Mouse (Mus musculus) bone marrow macrophage, adult 2 months (primary cell): ENCODE data around the gene Zbtb11. TPM values are rescaled to one million over a fixed set of nuclear protein-coding genes. Genes with fewer than 3 reads are reported as not detected.
"Not testable (repeated sequence)": the region's sequence is repeated elsewhere in the genome, so short reads cannot be mapped to it uniquely, and the experiment has no call there.

Experiments used
- H3K27ac ChIP-seq: 2 replicates; pipeline ENCODE4 v1.5.1; 2012; ENCODE audit warnings: low read depth, low read length; ENCODE audit not compliant: insufficient read depth
- H3K4me1 ChIP-seq: 2 replicates; pipeline ENCODE4 v1.6.1; 2012; ENCODE audit warnings: low read length; ENCODE audit not compliant: control insufficient read depth, insufficient read depth
- H3K4me3 ChIP-seq: 2 replicates; pipeline ENCODE4 v1.5.1; 2012; ENCODE audit warnings: mild to moderate bottlenecking, low read length, moderate library complexity; ENCODE audit not compliant: insufficient read depth
- CTCF ChIP-seq: IDR thresholded peaks from 2 replicates; pipeline ENCODE4 v1.5.1; 2012; ENCODE audit warnings: low read depth, mild to moderate bottlenecking, low read length, moderate library complexity
- POLR2A ChIP-seq: IDR thresholded peaks from 2 replicates; pipeline ENCODE4 v1.6.1; 2012; ENCODE audit warnings: mild to moderate bottlenecking, low read depth, low read length, borderline replicate concordance
- polyA plus RNA-seq: library from polyadenylated mRNA; stranded (reverse); fragments of >200 nt; gene quantifications from 2 replicates; pipeline ENCODE4 v1.2.4, GENCODE M21; 2012; ENCODE audit not compliant: missing spikeins, insufficient read depth, insufficient read length

Gene Zbtb11
- polyA plus RNA-seq, 1 experiment, result 13.4 TPM

DNA sequence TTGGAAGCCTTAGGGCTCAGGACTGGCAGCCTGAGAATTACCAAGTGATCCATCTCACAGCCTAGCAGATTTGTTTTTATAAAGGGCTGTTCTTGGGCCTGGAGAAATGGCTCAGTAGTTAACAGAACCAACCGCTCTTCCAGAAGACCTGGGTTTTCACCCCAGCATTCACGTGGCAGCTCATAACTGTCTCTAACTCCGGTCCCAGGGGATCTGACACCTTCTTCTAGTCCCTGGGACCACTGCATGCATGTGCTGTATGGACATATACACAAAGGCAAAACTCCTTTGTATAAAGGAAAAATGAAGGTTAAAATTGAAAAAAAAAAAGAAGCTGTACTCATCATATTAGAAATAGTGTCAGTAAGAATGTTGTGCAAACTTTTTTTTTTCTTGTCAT, 23.2 kb upstream of the Zbtb11 start:
- H3K4me1 ChIP-seq, result peaks cover 4% of the 10 kb centered on the region; the same call in 1 of the 2 replicates
- H3K27ac ChIP-seq, result no peak overlapping the region
- no peak overlapping the region for H3K4me3 ChIP-seq
- TF ChIP-seq CTCF (no peak), POLR2A (no peak)

GRCm38 (mm10) chr16:55950946-55951678, 22.6 kb upstream of the Zbtb11 start:
- peaks cover 4% of the 10 kb centered on the region; the same call in 1 of the 2 replicates for H3K4me1 ChIP-seq
- no peak for TF ChIP-seq CTCF
- no peak for TF ChIP-seq POLR2A
- H3K4me3 ChIP-seq, result no peak overlapping the region
- H3K27ac ChIP-seq, result no peak overlapping the region

- peaks cover 4% of the 10 kb centered on the region; the same call in 1 of the 2 replicates for H3K4me1 ChIP-seq
- no peak overlapping the region for H3K27ac ChIP-seq
- H3K4me3 ChIP-seq, result no peak overlapping the region
- no peak for TF ChIP-seq CTCF
- no peak for TF ChIP-seq POLR2A
These were observed 21.9 kb upstream of the Zbtb11 start for GRCm38 (mm10) chr16:55951679-55952327.

- Histone ChIP-seq H3K27ac (no peak overlapping the region), H3K4me3 (no peak overlapping the region), H3K4me1 (peaks cover 4% of the 10 kb centered on the region; the same call in 1 of the 2 replicates)
- no peak for TF ChIP-seq CTCF
- no peak for TF ChIP-seq POLR2A
These were observed 20.9 kb upstream of the Zbtb11 start for GRCm38 (mm10) chr16:55952771-55953170.

DNA sequence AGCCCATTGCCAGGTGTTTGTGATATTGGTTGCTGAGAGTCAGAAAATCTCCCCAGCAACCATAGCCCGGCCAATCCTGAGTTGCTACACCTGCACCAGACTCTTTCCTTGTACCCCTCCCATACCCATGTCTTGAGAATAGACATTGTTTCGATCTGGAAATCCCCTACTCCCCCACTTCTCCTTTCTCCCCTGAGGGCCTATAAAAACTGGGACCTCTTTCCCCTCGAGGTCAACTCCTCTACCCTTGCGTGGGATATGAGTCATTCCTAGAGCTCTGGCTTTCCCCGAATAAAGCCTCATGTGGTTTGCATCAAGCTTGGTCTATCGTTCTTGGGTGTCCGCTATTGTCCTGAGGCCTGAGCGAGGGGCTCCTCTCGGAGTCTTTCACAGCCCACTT, 19.5 kb upstream of the Zbtb11 start:
- H3K4me3 ChIP-seq, H3K4me1 ChIP-seq, H3K27ac ChIP-seq: not testable (repeated sequence)

DNA sequence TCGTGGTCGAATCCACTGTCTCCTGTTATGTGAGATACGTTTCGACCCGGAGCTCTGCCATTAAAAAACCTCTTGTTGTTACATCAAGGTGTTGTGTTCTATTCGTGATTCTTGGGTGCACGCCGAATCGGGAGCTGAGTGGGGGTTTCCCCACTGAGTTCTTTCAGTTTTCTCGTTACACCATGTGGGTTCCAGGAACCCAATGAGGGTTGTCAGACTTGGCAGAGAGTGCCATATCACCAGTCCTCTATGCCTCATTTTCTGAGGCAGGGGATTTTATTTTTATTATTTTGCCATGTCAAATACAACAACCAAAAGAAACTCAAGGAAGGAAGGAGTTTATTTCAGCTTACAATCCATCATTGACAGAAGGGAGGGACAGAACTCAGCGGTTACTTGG, 10.6 kb upstream of the Zbtb11 start:
- not testable (repeated sequence) for H3K4me1 ChIP-seq, H3K27ac ChIP-seq, H3K4me3 ChIP-seq

- H3K4me3 ChIP-seq, result no peak overlapping the region
- peaks cover 4% of the 10 kb centered on the region; the same call in 1 of the 2 replicates for H3K4me1 ChIP-seq
- TF ChIP-seq CTCF (no peak), POLR2A (no peak)
- H3K27ac ChIP-seq, result no peak overlapping the region
These were observed 9.3 kb upstream of the Zbtb11 start for GRCm38 (mm10) chr16:55964126-55964949.

- H3K27ac ChIP-seq, result peak within 1 kb of the TSS; percentile 72
- peaks cover 8% of the 10 kb centered on the region; the same call in 1 of the 2 replicates for H3K4me1 ChIP-seq
- TF ChIP-seq CTCF, result no peak
- no peak for TF ChIP-seq POLR2A
- peak within 1 kb of the TSS; percentile 74 for H3K4me3 ChIP-seq
These were observed 7.3 kb upstream of the Zbtb11 start, which contains the start of gene Rpl24 for GRCm38 (mm10) chr16:55966212-55966871. Rpl24 (plus strand) TSS chr16:55966275.

- Histone ChIP-seq H3K27ac (0 out of 2 replicates have a peak overlapping the region, but pooled peaks have one; percentile 72), H3K4me1 (peaks cover 12% of the 10 kb centered on the region; the same call in 1 of the 2 replicates), H3K4me3 (peak overlapping the region; percentile 74)
- no peak for TF ChIP-seq CTCF
- no peak for TF ChIP-seq POLR2A
These were observed 6.5 kb upstream of the Zbtb11 start for GRCm38 (mm10) chr16:55967221-55967620.
